Mouse (Mus musculus) bone marrow, adult 2 months (tissue): ENCODE results near the gene N4bp3. TPM values are rescaled to one million over a fixed set of nuclear protein-coding genes. Genes with fewer than 3 reads are reported as not detected.
A peak's percentile ranks its signal among the peaks of the same experiment; 100 is the strongest.
"Not testable (repeated sequence)": the region's sequence is repeated elsewhere in the genome, so short reads cannot be mapped to it uniquely, and the experiment has no call there.

ENCODE experiments used
- H3K27ac ChIP-seq: fragments of 200-500 bp; 2 replicates; pipeline ENCODE4 v1.5.1; 2012; ENCODE audit warnings: low read depth, mild to moderate bottlenecking, control low read depth, inconsistent platforms, low read length; ENCODE audit not compliant: control insufficient read depth, poor library complexity, insufficient read depth
- H3K4me1 ChIP-seq: fragments of 200-500 bp; 2 replicates; pipeline ENCODE4 v1.6.1; 2011; ENCODE audit warnings: low read length; ENCODE audit not compliant: control insufficient read depth, insufficient read depth
- H3K4me3 ChIP-seq: fragments of 200-500 bp; replicated peaks from 2 replicates; pipeline ENCODE3; 2011; ENCODE audit warnings: mild to moderate bottlenecking, low read depth, low read length, control low read depth; ENCODE audit not compliant: control insufficient read depth
- CTCF ChIP-seq: fragments of 200-500 bp; IDR thresholded peaks from 2 replicates; pipeline ENCODE4 v1.5.1; 2011; ENCODE audit warnings: low read length, control low read depth; ENCODE audit not compliant: control insufficient read depth, insufficient read depth
- POLR2A ChIP-seq: fragments of 200-500 bp; IDR thresholded peaks from 2 replicates; pipeline ENCODE4 v1.6.1; 2011; ENCODE audit warnings: low read depth, mild to moderate bottlenecking, control low read depth, low read length, borderline replicate concordance; ENCODE audit not compliant: control insufficient read depth
- WGBS: fragments of 180-500 bp; shearing (Covaris S2); methylation state at CpG from one replicate; pipeline ENCODE4 v1.1.7; 2018; 5-methylcytosine and 5-hydroxymethylcytosine counted together
- polyA plus RNA-seq: library from polyadenylated mRNA; stranded (reverse); fragments of >200 nt; gene quantifications from 2 replicates; pipeline ENCODE4 v1.2.4, GENCODE M21; 2011; ENCODE audit warnings: low replicate concordance; ENCODE audit not compliant: missing spikeins, insufficient read depth, insufficient read length

Gene N4bp3
- polyA plus RNA-seq, result 2.7 and 5.7 TPM in 2 replicates

DNA sequence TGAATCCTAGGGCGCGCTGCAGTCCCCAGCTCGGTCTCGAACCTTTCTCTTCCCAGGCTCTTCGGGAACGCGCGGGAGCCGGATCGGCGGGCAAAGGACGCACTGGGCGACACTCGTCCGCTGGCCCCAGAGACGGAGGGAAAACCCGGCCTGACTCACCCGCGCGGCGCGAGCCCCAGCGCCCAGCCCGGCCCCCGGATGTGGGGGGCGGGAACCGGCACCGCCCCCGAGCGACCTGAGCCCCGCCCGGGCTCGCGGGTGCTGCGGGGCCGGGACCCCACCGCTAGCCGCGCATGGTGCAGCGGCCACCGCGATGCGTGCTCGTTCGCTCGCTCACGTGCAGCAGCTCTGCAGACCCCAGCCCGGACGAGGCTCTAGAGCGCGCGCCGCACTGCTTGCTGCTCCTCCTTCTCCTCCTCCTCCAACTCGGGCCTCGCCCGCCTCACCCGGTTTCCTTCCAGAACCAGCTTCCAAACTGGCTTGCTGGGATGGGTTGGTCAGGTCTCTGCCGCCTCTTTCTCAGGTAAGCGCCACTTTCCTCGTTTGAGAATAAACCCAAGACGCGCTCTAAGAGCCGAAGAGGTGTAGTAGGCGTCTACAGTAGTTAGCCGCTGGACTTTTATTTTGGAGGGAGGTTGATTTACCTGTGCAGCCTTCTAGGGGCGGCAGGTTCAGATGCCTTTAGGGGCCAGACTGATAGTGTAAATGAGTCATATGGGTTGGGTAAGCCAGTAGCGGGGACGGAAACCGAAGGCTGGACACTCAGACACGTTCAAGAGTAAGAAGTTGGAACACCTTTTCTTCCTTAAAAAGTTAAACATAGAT lies at the start of gene N4bp3, which contains the start of gene D930048N14Rik:
TSS of gene N4bp3 (minus strand) at position 152 of the 825 bp plus-strand sequence.
TSS of gene D930048N14Rik (plus strand) at position 264 of the 825 bp plus-strand sequence.
- 1% methylated on average over 70 of the region's 70 CpGs for WGBS
- Histone ChIP-seq H3K4me3 (peak within 1 kb of the TSS; percentile 81), H3K27ac (peak within 1 kb of the TSS; percentile 37; the same call in 1 of the 2 replicates), H3K4me1 (peaks cover 4% of the 10 kb centered on the region; the same call in 1 of the 2 replicates)
- no peak for TF ChIP-seq POLR2A
- TF ChIP-seq CTCF, result no peak

- Histone ChIP-seq H3K27ac (no peak overlapping the region), H3K4me1 (no peaks in the 10 kb centered on the region), H3K4me3 (no peak overlapping the region)
- 91% methylated on average over 3 of the region's 3 CpGs for WGBS
- TF ChIP-seq CTCF (no peak), POLR2A (no peak)
These were observed 44.3 kb upstream of the N4bp3 start for GRCm38 (mm10) chr11:51694984-51695383.

DNA sequence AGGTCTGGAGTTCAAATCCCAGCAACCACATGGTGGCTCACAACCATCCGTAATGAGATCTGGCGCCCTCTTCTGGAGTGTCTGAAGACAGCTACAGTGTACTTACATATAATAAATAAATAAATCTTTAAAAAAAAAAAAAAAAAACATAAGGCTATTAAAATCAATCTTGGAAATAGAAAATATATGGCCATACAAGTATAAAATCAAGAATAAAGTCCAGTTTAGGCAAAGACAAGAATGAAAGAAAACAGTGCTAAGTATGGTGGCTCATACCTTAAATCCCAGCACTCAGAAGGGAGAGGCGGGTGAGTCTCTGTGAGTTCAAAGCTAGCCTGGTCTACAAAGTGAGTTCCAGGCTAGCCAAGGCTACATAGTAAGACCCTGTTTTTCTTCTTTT lies 40.0 kb upstream of the N4bp3 start:
- H3K27ac ChIP-seq, H3K4me1 ChIP-seq, H3K4me3 ChIP-seq: not testable (repeated sequence)
- WGBS, result 82% methylated on average over 3 of the region's 3 CpGs

- Histone ChIP-seq H3K27ac (no peak overlapping the region), H3K4me3 (peak overlapping the region; percentile 76), H3K4me1 (no peaks in the 10 kb centered on the region)
- 25% methylated on average over 6 of the region's 6 CpGs for WGBS
- TF ChIP-seq POLR2A (no peak), CTCF (no peak)
These were observed 38.7 kb upstream of the N4bp3 start for GRCm38 (mm10) chr11:51689343-51689742.

GRCm38 (mm10) chr11:51688330-51689328 lies 38.0 kb upstream of the N4bp3 start, which contains the start of gene 0610009B22Rik:
0610009B22Rik (minus strand) TSS chr11:51688874.
- Histone ChIP-seq H3K4me1 (no peaks in the 10 kb centered on the region), H3K4me3 (peak within 1 kb of the TSS; percentile 79), H3K27ac (peak within 1 kb of the TSS; percentile 92)
- under 1% methylated on average over 60 of the region's 60 CpGs for WGBS
- TF ChIP-seq CTCF (no peak), POLR2A (peak; percentile 96)

- H3K4me1 ChIP-seq, result peaks cover 3% of the 10 kb centered on the region; the same call in 1 of the 2 replicates
- no peak overlapping the region for H3K4me3 ChIP-seq
- TF ChIP-seq CTCF (no peak), POLR2A (no peak)
These were observed 31.3 kb upstream of the N4bp3 start for GRCm38 (mm10) chr11:51681976-51682374.

DNA sequence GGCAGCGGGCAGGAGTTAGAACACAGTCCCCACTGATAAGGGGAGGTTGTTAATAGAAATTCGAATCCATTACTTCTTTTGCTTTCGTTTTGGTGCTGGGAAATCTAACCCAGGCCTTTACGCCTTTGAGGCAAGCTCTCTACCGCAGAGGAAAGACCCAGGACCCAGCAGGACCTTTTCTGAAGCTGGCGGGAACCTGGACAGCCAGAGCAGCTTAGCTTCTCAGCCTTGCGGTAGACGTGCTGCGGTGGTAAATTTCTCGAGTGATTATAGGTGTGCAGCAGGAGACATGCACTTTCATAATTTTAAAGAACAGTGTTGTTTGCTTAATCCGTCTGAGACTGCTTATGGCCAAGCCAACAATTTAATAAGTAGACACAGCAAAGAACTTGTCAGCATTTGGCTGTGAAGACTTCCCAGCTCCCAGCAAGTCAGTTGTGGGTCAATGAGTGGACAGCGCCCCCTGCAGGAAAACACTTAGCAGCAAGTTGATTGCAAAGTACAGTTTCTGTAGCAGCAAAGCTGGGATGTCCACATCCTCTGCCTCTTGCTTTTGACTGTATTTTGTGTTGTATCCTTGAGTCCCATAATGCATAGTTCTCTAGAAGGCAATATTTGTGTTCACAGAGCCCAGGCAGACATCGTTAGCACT lies 30.8 kb upstream of the N4bp3 start:
- no peak overlapping the region for H3K27ac ChIP-seq
- TF ChIP-seq CTCF (peak; percentile 95), POLR2A (no peak)
- WGBS, result 24% methylated on average over 13 of the region's 13 CpGs
- H3K4me1 ChIP-seq, result peaks cover 3% of the 10 kb centered on the region; the same call in 1 of the 2 replicates
- peak overlapping the region; percentile 45 for H3K4me3 ChIP-seq

More at GRCm38 (mm10) chr11:51681976-51682374, 31.3 kb upstream of the N4bp3 start:
- no peak overlapping the region for H3K27ac ChIP-seq
- 48% methylated on average over 8 of the region's 8 CpGs for WGBS
